Mouse (Mus musculus) left cerebral cortex, postnatal 10 days (tissue): ENCODE results near the gene Plcb1. TPM values are rescaled to one million over a fixed set of nuclear protein-coding genes. Genes with fewer than 3 reads are reported as not detected.

ENCODE experiments used
- DNase-seq, 2 experiments: peaks; one replicate each; pipeline ENCODE4 v3.0.0; 2021 to 2022; ENCODE audit warnings: low spot score in 2 of 2, mixed read lengths in 1 of 2; ENCODE audit errors: extremely low spot score in 1 of 2
- intact Hi-C: fragments of 180-260 bp; cut with DNase I; formaldehyde crosslinking; loops from one replicate; pipeline ENCODE4 v1.15.1; 2025
- total RNA-seq, 2 experiments: library from RNA; stranded (reverse); gene quantifications; 2 replicates each; pipeline ENCODE4 v1.2.3; 2021

The Plcb1 gene
- total RNA-seq, 2 experiments from 2014 or later: 158 to 161 TPM

DNA sequence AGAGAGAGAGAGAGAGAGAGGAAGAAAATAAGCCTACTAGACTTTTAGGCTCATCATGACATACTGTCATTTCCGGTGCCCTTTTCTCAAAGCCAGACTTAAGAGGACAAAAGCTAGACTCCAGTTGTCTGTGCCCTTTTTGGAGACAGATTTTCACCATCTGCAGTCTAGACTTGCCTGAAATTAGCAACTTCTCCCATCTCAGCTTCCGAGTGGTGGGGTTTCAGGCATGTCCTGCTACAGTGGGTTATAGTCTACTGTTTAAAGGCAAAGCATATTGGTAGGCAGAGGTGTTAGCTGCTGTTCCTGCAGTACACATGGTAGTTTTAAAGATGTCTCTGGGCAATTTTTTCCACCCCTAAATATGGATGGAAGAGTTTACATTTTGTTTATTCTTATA lies 149.6 kb downstream of the Plcb1 start:
- DNase-seq: no peak
- intact Hi-C loops: no loop called here

DNA sequence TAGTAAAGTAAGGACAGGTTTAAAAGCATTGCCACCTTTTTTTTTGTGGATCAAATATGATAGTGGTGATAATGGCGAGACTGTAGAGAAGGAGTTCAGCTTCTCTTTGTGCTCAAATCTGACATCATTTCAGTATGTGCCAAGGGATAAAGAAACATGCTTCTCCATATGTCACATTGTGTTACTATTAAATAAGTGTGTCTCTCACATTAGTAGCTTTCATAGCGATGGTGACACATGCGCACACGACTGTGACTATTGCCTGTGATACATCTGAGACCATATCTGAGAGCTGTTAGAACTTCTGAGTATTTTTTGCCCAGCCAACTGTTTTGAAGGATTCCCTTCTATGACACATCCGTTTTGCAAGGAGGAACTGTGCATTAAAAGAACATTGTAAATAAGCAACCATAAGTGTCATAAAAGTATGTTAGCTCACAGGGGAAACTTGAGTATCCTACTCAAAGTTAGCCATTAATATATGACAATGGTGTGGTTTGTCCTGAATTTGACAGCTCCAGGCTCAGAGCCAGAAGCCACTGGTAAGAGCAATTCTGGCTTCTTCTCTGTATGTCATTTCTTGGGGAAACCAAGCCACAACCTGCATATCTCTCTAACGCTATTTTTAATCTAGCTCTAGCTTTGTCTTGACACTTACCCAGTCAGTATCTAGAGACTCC lies 150.2 kb downstream of the Plcb1 start:
- intact Hi-C loops: no loop called here
- no peak for DNase-seq

DNA sequence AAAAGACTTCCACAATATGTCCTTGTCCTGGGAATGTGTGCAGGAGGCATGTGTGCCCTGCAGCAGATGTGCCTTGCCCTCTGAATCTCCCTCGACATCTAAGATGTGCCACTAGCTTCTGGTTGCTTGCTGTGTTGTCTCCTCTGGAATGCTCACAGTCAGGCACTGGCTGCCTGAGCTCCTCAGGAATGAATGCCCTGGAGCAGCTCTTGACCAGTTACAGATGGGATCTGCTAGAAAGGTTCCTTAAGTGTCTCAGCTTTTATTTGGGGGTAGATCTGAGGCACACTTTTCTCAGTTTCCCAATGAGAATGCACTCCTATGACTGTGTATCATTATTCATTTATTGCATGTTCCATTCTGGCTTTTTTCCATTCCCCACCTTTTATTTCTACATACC lies 151.8 kb downstream of the Plcb1 start:
- intact Hi-C loops: no loop called here
- no peak for DNase-seq

- intact Hi-C loops: no loop called here
- DNase-seq: no peak
These were observed 156.2 kb downstream of the Plcb1 start for GRCm38 (mm10) chr2:134942039-134942438.

- no peak for DNase-seq
- intact Hi-C loops: no loop called here
These were observed 157.1 kb downstream of the Plcb1 start for GRCm38 (mm10) chr2:134942919-134943318.

- intact Hi-C loops: no loop called here
These were observed 160.5 kb downstream of the Plcb1 start for GRCm38 (mm10) chr2:134946331-134946730.

GRCm38 (mm10) chr2:134946911-134947310 lies 161.0 kb downstream of the Plcb1 start:
- intact Hi-C loops: no loop called here
- DNase-seq: no peak

More at GRCm38 (mm10) chr2:134946331-134946730, 160.5 kb downstream of the Plcb1 start:
- no peak for DNase-seq

DNA sequence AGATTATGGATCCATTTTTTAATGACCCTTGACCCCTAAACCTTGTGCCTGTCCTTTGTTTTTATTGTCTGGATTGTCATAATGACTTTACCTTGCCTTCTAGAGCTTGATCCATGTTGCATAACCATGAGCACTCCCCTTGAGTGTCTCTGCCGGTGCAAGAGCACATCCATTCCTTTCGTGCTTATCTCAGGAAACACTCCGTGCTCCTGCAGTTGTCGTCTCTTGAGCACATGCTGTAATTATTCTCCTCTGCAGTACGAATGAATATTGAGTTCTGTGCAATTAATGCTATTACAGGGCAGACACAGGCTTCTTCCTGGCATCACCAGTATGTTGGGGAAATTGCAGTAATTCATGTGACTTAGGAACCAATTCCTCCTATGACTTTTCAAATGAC lies 166.2 kb downstream of the Plcb1 start:
- DNase-seq: no peak
- intact Hi-C loops: no loop called here

GRCm38 (mm10) chr2:134956436-134956835 lies 170.6 kb downstream of the Plcb1 start:
- no peak for DNase-seq
- intact Hi-C loops: no loop called here

GRCm38 (mm10) chr2:134966131-134966530 lies 180.3 kb downstream of the Plcb1 start:
- no peak for DNase-seq
- intact Hi-C loops: no loop called here

- no peak for DNase-seq
- intact Hi-C loops: no loop called here
These were observed 182.5 kb downstream of the Plcb1 start for GRCm38 (mm10) chr2:134968380-134968779.

DNA sequence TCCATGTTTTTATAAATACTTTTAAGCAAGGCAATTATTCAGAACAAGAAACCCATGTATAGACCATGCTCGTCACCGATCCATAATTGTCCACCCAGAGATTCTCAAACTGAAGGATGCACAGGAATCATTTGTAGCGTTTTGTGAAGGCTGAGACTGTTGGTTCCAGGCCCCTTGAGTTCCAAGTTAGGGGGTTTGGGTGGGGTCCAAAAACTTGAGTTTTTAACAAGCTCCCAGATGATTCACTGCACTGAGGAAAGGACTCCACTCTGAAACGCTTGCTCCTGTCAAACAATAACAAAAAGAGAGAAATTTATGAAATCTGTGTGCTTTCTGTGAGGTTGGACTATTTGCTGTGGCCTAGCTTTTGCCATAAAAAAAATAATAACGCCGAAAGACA lies 186.5 kb downstream of the Plcb1 start:
- no peak for DNase-seq

GRCm38 (mm10) chr2:134974711-134975110 lies 188.8 kb downstream of the Plcb1 start:
- intact Hi-C loops: no loop called here
- DNase-seq: no peak

More for the DNA sequence above, 186.5 kb downstream of the Plcb1 start:
- intact Hi-C loops: no loop called here

- intact Hi-C loops: no loop called here
- peak in 1 of 2 experiments; percentile 36 for DNase-seq
These were observed 191.0 kb downstream of the Plcb1 start for GRCm38 (mm10) chr2:134976796-134977330.

DNA sequence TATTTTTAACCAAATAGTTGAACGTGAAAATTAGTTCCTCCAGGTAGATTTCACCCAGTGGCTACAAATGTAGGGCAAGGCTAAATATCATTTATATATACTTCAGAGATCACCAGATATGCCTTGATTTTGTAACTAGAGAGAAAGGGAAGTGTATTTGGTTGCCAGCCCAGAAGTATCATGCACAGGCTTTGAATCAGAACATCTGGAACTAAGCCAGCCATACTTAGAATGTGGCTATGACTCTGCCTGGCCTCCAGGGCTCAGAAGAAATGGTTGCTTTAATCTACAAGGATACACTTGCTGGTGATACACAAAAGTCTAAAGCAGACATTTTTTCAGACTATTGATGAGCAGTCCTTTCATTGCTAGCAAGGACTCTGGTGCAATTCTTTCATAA lies 191.8 kb downstream of the Plcb1 start:
- no peak for DNase-seq

GRCm38 (mm10) chr2:134981394-134981793 lies 195.5 kb downstream of the Plcb1 start:
- intact Hi-C loops: no loop called here
- DNase-seq: no peak

More for the DNA sequence above, 191.8 kb downstream of the Plcb1 start:
- intact Hi-C loops: no loop called here

- no peak for DNase-seq
- intact Hi-C loops: no loop called here
These were observed 199.0 kb downstream of the Plcb1 start for GRCm38 (mm10) chr2:134984884-134985283.

GRCm38 (mm10) chr2:134987978-134988377 lies 202.1 kb downstream of the Plcb1 start:
- peak in 1 of 2 experiments; percentile 17 for DNase-seq
- intact Hi-C loops: no loop called here

DNA sequence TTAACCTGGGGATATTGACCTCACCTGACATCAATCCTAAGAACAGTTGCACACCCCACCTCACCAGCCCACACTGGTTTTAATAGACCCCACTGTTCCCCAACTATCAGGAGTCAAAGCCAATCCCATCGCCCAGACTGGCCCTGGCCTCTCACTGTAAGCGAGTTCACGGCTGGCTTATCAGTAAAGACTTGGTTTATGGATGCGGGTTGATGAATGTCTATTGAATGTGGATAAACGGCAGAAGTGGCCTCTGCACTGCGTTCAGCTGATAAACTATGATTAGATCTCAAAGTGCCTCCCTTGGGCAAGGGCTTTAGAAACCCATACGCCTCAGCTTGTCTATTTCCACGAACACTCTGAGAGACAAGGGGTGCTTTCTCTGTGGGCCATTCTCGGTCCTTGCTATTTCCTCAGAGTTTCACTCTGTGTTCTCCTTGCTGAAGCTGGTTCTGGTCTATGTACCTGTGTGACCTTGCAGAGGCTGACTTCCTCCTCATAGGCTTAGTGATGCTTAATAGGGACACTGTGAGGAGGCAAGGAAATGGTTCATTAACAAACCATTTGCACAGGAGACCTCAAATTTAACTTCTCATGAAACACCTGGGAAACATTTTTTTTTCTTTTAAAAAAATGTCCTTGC lies 203.9 kb downstream of the Plcb1 start:
- DNase-seq: no peak
- intact Hi-C loops: loop anchor here (10.0 kb wide), 2 partner anchors 205 to 335 kb away; partner anchors contain the start of gene Plcb1

GRCm38 (mm10) chr2:135007134-135007533 lies 221.3 kb downstream of the Plcb1 start:
- DNase-seq: no peak
- intact Hi-C loops: loop anchor here (10.0 kb wide), 1 partner anchor 162 kb away; no protein-coding TSS in a partner anchor
